Mouse (Mus musculus): Measurements from ENCODE around the gene Polk. TPM values are rescaled to one million over a fixed set of nuclear protein-coding genes. Genes with fewer than 3 reads are reported as not detected.

Gene Polk
- polyA plus RNA-seq, 1 experiment from 2014 or later = 7.6 TPM

GRCm38 (mm10) chr13:96434899-96435331 lies 107.5 kb downstream of the Polk start:
- H3K9ac ChIP-seq (ENCODE audit: low read length) = 0 out of 2 replicates have a peak overlapping the region, but pooled peaks have one; percentile 19
- 12% methylated on average over 5 of the region's 5 CpGs for WGBS
- peak; percentile 52 for ATAC-seq (ENCODE audit: insufficient number of reproducible peaks, insufficient read depth, low FRiP score, low read depth)
- peak overlapping the region; percentile 9 to 73 for H3K27ac ChIP-seq (replicated peaks in 1 of 2; ENCODE audit: control insufficient read depth in 1 of 2, insufficient read depth in 1 of 2, low read depth in 2 of 2, low read length in 2 of 2)
- no peaks in the 10 kb centered on the region for H3K9me3 ChIP-seq (ENCODE audit: control insufficient read depth, low read length)
- peaks cover 26 to 44% of the 10 kb centered on the region in 2 experiments for H3K4me1 ChIP-seq (ENCODE audit: control insufficient read depth in 2 of 2, insufficient read depth in 2 of 2, low read length in 2 of 2)
- H3K4me3 ChIP-seq (ENCODE audit: control insufficient read depth in 1 of 2, insufficient read depth in 1 of 2, low read depth in 1 of 2, low read length in 2 of 2) = 0 out of 4 replicates have a peak overlapping the region, but pooled peaks of 1 of the 2 experiments have one; percentile 10
- H3K36me3 ChIP-seq (ENCODE audit: control insufficient read depth, insufficient read depth, low read length) = no peaks in the 10 kb centered on the region
- H3K4me2 ChIP-seq (ENCODE audit: low read length) = peak overlapping the region; percentile 56
- no peaks in the 10 kb centered on the region for H3K27me3 ChIP-seq (ENCODE audit: control insufficient read depth, insufficient read depth, low read length)

- ATAC-seq (ENCODE audit: insufficient number of reproducible peaks, insufficient read depth, low FRiP score, low read depth) = no peak
- Histone ChIP-seq H3K4me1 (ENCODE audit: control insufficient read depth in 2 of 2, insufficient read depth in 2 of 2, low read length in 2 of 2) (peaks cover 26 to 46% of the 10 kb centered on the region in 2 experiments), H3K9me3 (ENCODE audit: control insufficient read depth, low read length) (no peaks in the 10 kb centered on the region), H3K27me3 (ENCODE audit: control insufficient read depth, insufficient read depth, low read length) (no peaks in the 10 kb centered on the region), H3K4me3 (ENCODE audit: control insufficient read depth in 1 of 2, insufficient read depth in 1 of 2, low read depth in 1 of 2, low read length in 2 of 2) (no peak overlapping the region), H3K4me2 (ENCODE audit: low read length) (no peak overlapping the region), H3K9ac (ENCODE audit: low read length) (no peak overlapping the region), H3K27ac (replicated peaks in 1 of 2; ENCODE audit: control insufficient read depth in 1 of 2, insufficient read depth in 1 of 2, low read depth in 2 of 2, low read length in 2 of 2) (peak overlapping the region; percentile 9 to 73; a peak in 1 of 4 replicates), H3K36me3 (ENCODE audit: control insufficient read depth, insufficient read depth, low read length) (no peaks in the 10 kb centered on the region)
- 54% methylated on average over 11 of the region's 11 CpGs for WGBS
Observed at GRCm38 (mm10) chr13:96433648-96434190, 108.7 kb downstream of the Polk start.

- Histone ChIP-seq H3K27ac (replicated peaks in 1 of 2; ENCODE audit: control insufficient read depth in 1 of 2, insufficient read depth in 1 of 2, low read depth in 2 of 2, low read length in 2 of 2) (no peak overlapping the region), H3K27me3 (ENCODE audit: control insufficient read depth, insufficient read depth, low read length) (no peaks in the 10 kb centered on the region), H3K4me3 (ENCODE audit: control insufficient read depth in 1 of 2, insufficient read depth in 1 of 2, low read depth in 1 of 2, low read length in 2 of 2) (no peak overlapping the region), H3K4me1 (ENCODE audit: control insufficient read depth in 2 of 2, insufficient read depth in 2 of 2, low read length in 2 of 2) (peaks cover 28 to 48% of the 10 kb centered on the region in 2 experiments), H3K4me2 (ENCODE audit: low read length) (no peak overlapping the region), H3K36me3 (ENCODE audit: control insufficient read depth, insufficient read depth, low read length) (no peaks in the 10 kb centered on the region), H3K9me3 (ENCODE audit: control insufficient read depth, low read length) (no peaks in the 10 kb centered on the region), H3K9ac (ENCODE audit: low read length) (no peak overlapping the region)
- ATAC-seq (ENCODE audit: insufficient number of reproducible peaks, insufficient read depth, low FRiP score, low read depth) = no peak
- WGBS = 65% methylated on average over 6 of the region's 6 CpGs
Observed at GRCm38 (mm10) chr13:96433041-96433440, 109.3 kb downstream of the Polk start.

GRCm38 (mm10) chr13:96432376-96432811 lies 110.0 kb downstream of the Polk start:
- H3K27ac ChIP-seq (replicated peaks in 1 of 2; ENCODE audit: control insufficient read depth in 1 of 2, insufficient read depth in 1 of 2, low read depth in 2 of 2, low read length in 2 of 2) = no peak overlapping the region
- ATAC-seq (ENCODE audit: insufficient number of reproducible peaks, insufficient read depth, low FRiP score, low read depth) = no peak
- no peaks in the 10 kb centered on the region for H3K9me3 ChIP-seq (ENCODE audit: control insufficient read depth, low read length)
- H3K4me2 ChIP-seq (ENCODE audit: low read length) = no peak overlapping the region
- no peak overlapping the region for H3K4me3 ChIP-seq (ENCODE audit: control insufficient read depth in 1 of 2, insufficient read depth in 1 of 2, low read depth in 1 of 2, low read length in 2 of 2)
- 47% methylated on average over 3 of the region's 3 CpGs for WGBS
- no peaks in the 10 kb centered on the region for H3K36me3 ChIP-seq (ENCODE audit: control insufficient read depth, insufficient read depth, low read length)
- H3K4me1 ChIP-seq (ENCODE audit: control insufficient read depth in 2 of 2, insufficient read depth in 2 of 2, low read length in 2 of 2) = peaks cover 28 to 48% of the 10 kb centered on the region in 2 experiments
- H3K9ac ChIP-seq (ENCODE audit: low read length) = no peak overlapping the region
- H3K27me3 ChIP-seq (ENCODE audit: control insufficient read depth, insufficient read depth, low read length) = no peaks in the 10 kb centered on the region

- Histone ChIP-seq H3K9me3 (ENCODE audit: control insufficient read depth, low read length) (no peaks in the 10 kb centered on the region), H3K4me2 (ENCODE audit: low read length) (peak overlapping the region; percentile 57), H3K9ac (ENCODE audit: low read length) (peak overlapping the region; percentile 51; the same call in 1 of the 2 replicates), H3K27ac (replicated peaks in 1 of 2; ENCODE audit: control insufficient read depth in 1 of 2, insufficient read depth in 1 of 2, low read depth in 2 of 2, low read length in 2 of 2) (no peak overlapping the region), H3K36me3 (ENCODE audit: control insufficient read depth, insufficient read depth, low read length) (no peaks in the 10 kb centered on the region), H3K27me3 (ENCODE audit: control insufficient read depth, insufficient read depth, low read length) (no peaks in the 10 kb centered on the region), H3K4me3 (ENCODE audit: control insufficient read depth in 1 of 2, insufficient read depth in 1 of 2, low read depth in 1 of 2, low read length in 2 of 2) (0 out of 4 replicates have a peak overlapping the region, but pooled peaks of 1 of the 2 experiments have one; percentile 12), H3K4me1 (ENCODE audit: control insufficient read depth in 2 of 2, insufficient read depth in 2 of 2, low read length in 2 of 2) (peaks cover 27 to 45% of the 10 kb centered on the region in 2 experiments)
- WGBS = 21% methylated on average over 12 of the region's 12 CpGs
- ATAC-seq (ENCODE audit: insufficient number of reproducible peaks, insufficient read depth, low FRiP score, low read depth) = 0 out of 2 replicates have a peak, but pooled peaks have one; percentile 27
Observed at GRCm38 (mm10) chr13:96431595-96432156, 110.7 kb downstream of the Polk start.

Other genes starting within 250 kb of the Polk start
- 10.8 and 11.3 TPM in 2 replicates for gene Poc5, start 154.3 kb downstream of the Polk start, polyA plus RNA-seq (2014; fragmentation: Nextera tagmentation; extraction: Ambion mirVana)
- 1.1 TPM in 2 replicates for gene Ankdd1b, start 71.4 kb downstream of the Polk start, polyA plus RNA-seq (2014; fragmentation: Nextera tagmentation; extraction: Ambion mirVana)
- gene Gm17622, start 51.8 kb downstream of the Polk start, polyA plus RNA-seq (2014; fragmentation: Nextera tagmentation; extraction: Ambion mirVana) = not detected in 2 replicates
- 10.0 and 11.9 TPM in 2 replicates for gene Col4a3bp, start within 50 bp of the Polk start, polyA plus RNA-seq (2014; fragmentation: Nextera tagmentation; extraction: Ambion mirVana)
- 32.2 and 38.2 TPM in 2 replicates for gene Hmgcr, start 128.4 kb upstream of the Polk start, polyA plus RNA-seq (2014; fragmentation: Nextera tagmentation; extraction: Ambion mirVana)
- gene Ankrd31, start 205.7 kb upstream of the Polk start, polyA plus RNA-seq (2014; fragmentation: Nextera tagmentation; extraction: Ambion mirVana) = not detected in 2 replicates